Mouse (Mus musculus): ENCODE results near the gene Ndufs2.

The Ndufs2 gene

GRCm38 (mm10) chr1:171250680-171251593 lies at the start of gene Ndufs2:
Ndufs2 (minus strand) TSS chr1:171251388.
- no peak for TF ChIP-seq GATA4 (IDR thresholded peaks at IDR 0.05; ENCODE audit: insufficient replicate concordance, low read length)

GRCm38 (mm10) chr1:171298226-171298625 lies 47.0 kb upstream of the Ndufs2 start:
- no peak for TF ChIP-seq GATA4 (IDR thresholded peaks at IDR 0.05; ENCODE audit: insufficient replicate concordance, low read length)

- no peak for TF ChIP-seq GATA4 (IDR thresholded peaks at IDR 0.05; ENCODE audit: insufficient replicate concordance, low read length)
These were observed 43.8 kb upstream of the Ndufs2 start for GRCm38 (mm10) chr1:171295063-171295402.

GRCm38 (mm10) chr1:171294298-171295062 lies 43.3 kb upstream of the Ndufs2 start, which contains the start of gene Ufc1:
Ufc1 (minus strand) TSS chr1:171295024.
- no peak for TF ChIP-seq GATA4 (IDR thresholded peaks at IDR 0.05; ENCODE audit: insufficient replicate concordance, low read length)

GRCm38 (mm10) chr1:171293906-171294297 lies 42.7 kb upstream of the Ndufs2 start:
- TF ChIP-seq GATA4 (IDR thresholded peaks at IDR 0.05; ENCODE audit: insufficient replicate concordance, low read length), result no peak

- TF ChIP-seq GATA4 (IDR thresholded peaks at IDR 0.05; ENCODE audit: insufficient replicate concordance, low read length), result no peak
These were observed 42.2 kb upstream of the Ndufs2 start for GRCm38 (mm10) chr1:171293351-171293750.

- TF ChIP-seq GATA4 (IDR thresholded peaks at IDR 0.05; ENCODE audit: insufficient replicate concordance, low read length), result no peak
These were observed 37.1 kb upstream of the Ndufs2 start for GRCm38 (mm10) chr1:171288328-171288727.

GRCm38 (mm10) chr1:171287136-171288081 lies 36.2 kb upstream of the Ndufs2 start, which contains the start of gene Usp21:
Usp21 (minus strand) TSS chr1:171287991.
- no peak for TF ChIP-seq GATA4 (IDR thresholded peaks at IDR 0.05; ENCODE audit: insufficient replicate concordance, low read length)

- TF ChIP-seq GATA4 (IDR thresholded peaks at IDR 0.05; ENCODE audit: insufficient replicate concordance, low read length), result no peak
These were observed 35.3 kb upstream of the Ndufs2 start for GRCm38 (mm10) chr1:171286517-171286916.

GRCm38 (mm10) chr1:171285096-171285892 lies 34.1 kb upstream of the Ndufs2 start:
- TF ChIP-seq GATA4 (IDR thresholded peaks at IDR 0.05; ENCODE audit: insufficient replicate concordance, low read length), result no peak

GRCm38 (mm10) chr1:171284491-171284890 lies 33.3 kb upstream of the Ndufs2 start:
- TF ChIP-seq GATA4 (IDR thresholded peaks at IDR 0.05; ENCODE audit: insufficient replicate concordance, low read length), result no peak

- TF ChIP-seq GATA4 (IDR thresholded peaks at IDR 0.05; ENCODE audit: insufficient replicate concordance, low read length), result no peak
These were observed 32.3 kb upstream of the Ndufs2 start for GRCm38 (mm10) chr1:171283188-171284160.

Data from liver, adult (tissue).